Mouse (Mus musculus): Measurements from ENCODE around the gene Rapgef4.

The Rapgef4 gene

GRCm38 (mm10) chr2:71980771-71981342 is at the start of gene Rapgef4:
TSS of gene Rapgef4 (plus strand) at chr2:71981240.
- DNase-seq: no peak

- peak; percentile 5 for DNase-seq
Observed at GRCm38 (mm10) chr2:71934046-71934445, 47.0 kb upstream of the Rapgef4 start.

- no peak for DNase-seq
Observed at GRCm38 (mm10) chr2:71936711-71937110, 44.3 kb upstream of the Rapgef4 start.

GRCm38 (mm10) chr2:71937649-71938308 is 43.3 kb upstream of the Rapgef4 start:
- no peak for DNase-seq

- DNase-seq: no peak
Observed at GRCm38 (mm10) chr2:71938716-71939393, 42.2 kb upstream of the Rapgef4 start.

- DNase-seq: no peak
Observed at GRCm38 (mm10) chr2:71941005-71941720, 39.9 kb upstream of the Rapgef4 start.

- DNase-seq: no peak
Observed at GRCm38 (mm10) chr2:71941721-71942087, 39.3 kb upstream of the Rapgef4 start.

GRCm38 (mm10) chr2:71951212-71951611 is 29.8 kb upstream of the Rapgef4 start:
- DNase-seq: no peak

GRCm38 (mm10) chr2:71955637-71956036 is 25.4 kb upstream of the Rapgef4 start:
- DNase-seq: peak; percentile 59

GRCm38 (mm10) chr2:71956463-71956862 is 24.6 kb upstream of the Rapgef4 start:
- DNase-seq: peak; percentile 55

- no peak for DNase-seq
Observed at GRCm38 (mm10) chr2:71957951-71958350, 23.1 kb upstream of the Rapgef4 start.

GRCm38 (mm10) chr2:71958393-71958792 is 22.6 kb upstream of the Rapgef4 start:
- peak; percentile 66 for DNase-seq

- no peak for DNase-seq
Observed at GRCm38 (mm10) chr2:71964216-71964615, 16.8 kb upstream of the Rapgef4 start.

- DNase-seq: peak; percentile 62
Observed at GRCm38 (mm10) chr2:71965476-71965875, 15.6 kb upstream of the Rapgef4 start.

GRCm38 (mm10) chr2:71966737-71967136 is 14.3 kb upstream of the Rapgef4 start:
- no peak for DNase-seq

GRCm38 (mm10) chr2:71967855-71968254 is 13.2 kb upstream of the Rapgef4 start:
- DNase-seq: no peak

GRCm38 (mm10) chr2:71973646-71974045 is 7.4 kb upstream of the Rapgef4 start:
- no peak for DNase-seq

GRCm38 (mm10) chr2:71974143-71974846 is 6.7 kb upstream of the Rapgef4 start:
- DNase-seq: peak; percentile 80

- no peak for DNase-seq
Observed at GRCm38 (mm10) chr2:71979981-71980380, 1.1 kb upstream of the Rapgef4 start.

- DNase-seq: peak; percentile 64
Observed at GRCm38 (mm10) chr2:71981343-71981851, 357 bp downstream of the Rapgef4 start.

- DNase-seq: no peak
Observed at GRCm38 (mm10) chr2:71981896-71982295, 856 bp downstream of the Rapgef4 start.

- DNase-seq: no peak
Observed at GRCm38 (mm10) chr2:71982868-71983597, 2.0 kb downstream of the Rapgef4 start.
